28 mouse cellular contexts compared by ENCODE assay signal in the genomic region with DNA sequence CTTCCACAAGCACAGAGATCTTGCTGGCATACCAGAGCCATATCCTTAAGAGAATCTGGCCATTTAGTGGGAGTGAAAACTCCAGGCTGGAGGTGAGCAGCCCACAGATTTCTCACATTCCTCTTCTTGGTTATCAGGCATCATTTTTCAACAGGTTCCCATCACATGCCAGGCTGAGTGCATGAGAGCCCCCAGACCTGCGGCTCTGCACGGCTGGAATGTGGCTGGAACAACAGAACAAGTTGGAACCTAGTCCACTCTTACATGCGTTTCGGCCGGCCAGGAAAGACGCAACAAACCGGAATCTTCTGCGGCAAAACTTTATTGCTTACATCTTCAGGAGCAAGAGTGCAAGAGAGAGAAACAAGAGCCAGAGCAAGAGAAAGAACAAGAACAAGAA.
A peak's percentile ranks its signal among the peaks of the same experiment; 100 is the strongest.
DNase-seq lines count a peak whose midpoint lies in the region; ATAC-seq and TF ChIP-seq lines count a peak whose summit lies in the region.
"Had no signal": no experiment of that assay in that cellular context is flagged by ENCODE, and none has a peak within 500 bp of the region (broad histone marks: within the 10 kb centered on the region; RNA-seq: fewer than 3 reads in every experiment).

No protein-coding gene starts in this region.

- DNase-seq in heart, embryonic 10.5 days (ENCODE audit: low spot score), result peak; percentile 75
- no peak for DNase-seq in heart, adult 18-20 months
- no peak for DNase-seq in heart, adult 8-10 months (ENCODE audit: low spot score)
- no peak for DNase-seq in heart, postnatal 0 days (ENCODE audit: low spot score)
- no peak for DNase-seq in heart, postnatal 36 days
- DNase-seq in yolk sac, embryonic 10.5 days (ENCODE audit: low spot score), result peak; percentile 29
- no peak for DNase-seq in adrenal gland, postnatal 25 days
- DNase-seq: adrenal gland, adult 2 months; adrenal gland, postnatal 14 days; cerebellum, adult 11-12 months; cerebellum, adult 8-10 months; cerebellum, postnatal 10 days; cerebellum, postnatal 36 days; embryo, embryonic 11 days; forebrain, postnatal 0 days; gastrocnemius, adult 2 months; gastrocnemius, postnatal 14 days; kidney, adult 11 months; kidney, adult 8-10 months had no signal

- no peak for ATAC-seq in heart, embryonic 14.5 days (ENCODE audit: insufficient number of reproducible peaks, insufficient read depth, low FRiP score, low read depth)
- no peak for ATAC-seq in heart, postnatal 0 days (ENCODE audit: insufficient read depth, low read depth)
- ATAC-seq: CD4-positive, CD25-positive, alpha-beta regulatory T cell, adult 4 months; forebrain, embryonic 14.5 days; forebrain, postnatal 0 days; hindbrain, embryonic 16.5 days; intestine, embryonic 15.5 days had no signal

- H3K27ac ChIP-seq in heart, embryonic 10.5 days, result no peak overlapping the region; the same call in 1 of the 2 replicates
- H3K27ac ChIP-seq in heart, embryonic 14.5 days (replicated peaks in 1 of 2; ENCODE audit: control insufficient read depth in 1 of 2, insufficient read depth in 1 of 2, low read depth in 2 of 2, low read length in 2 of 2), result peak overlapping the region; percentile 39 to 77; a peak in 2 of 4 replicates
- no peak overlapping the region for H3K27ac ChIP-seq in heart, postnatal 0 days (ENCODE audit: low read depth)
- H3K27ac ChIP-seq: gastrocnemius, adult 2 months; hindbrain, embryonic 10.5 days; hindbrain, embryonic 13.5 days had no signal

- H3K4me1 ChIP-seq in heart, embryonic 10.5 days, result peaks cover 20% of the 10 kb centered on the region
- H3K4me1 ChIP-seq in heart, embryonic 14.5 days (ENCODE audit: control insufficient read depth in 2 of 2, insufficient read depth in 2 of 2, low read length in 2 of 2), result peaks cover 11 to 24% of the 10 kb centered on the region in 2 experiments
- peaks cover 22% of the 10 kb centered on the region for H3K4me1 ChIP-seq in heart, postnatal 0 days (ENCODE audit: control insufficient read depth, insufficient read depth)
- H3K4me1 ChIP-seq: hindbrain, embryonic 10.5 days had no signal

- no peak overlapping the region for H3K4me3 ChIP-seq in heart, embryonic 10.5 days
- no peak overlapping the region for H3K4me3 ChIP-seq in heart, embryonic 14.5 days (ENCODE audit: control insufficient read depth in 1 of 2, insufficient read depth in 1 of 2, low read depth in 1 of 2, low read length in 2 of 2)
- H3K4me3 ChIP-seq in heart, postnatal 0 days (ENCODE audit: low read depth, low read length), result no peak overlapping the region
- H3K4me3 ChIP-seq: embryonic facial prominence, embryonic 15.5 days; gastrocnemius, adult 2 months; hindbrain, embryonic 10.5 days; hindbrain, embryonic 13.5 days; intestine, embryonic 15.5 days had no signal

- H3K9ac ChIP-seq in heart, embryonic 14.5 days (ENCODE audit: low read length), result no peak overlapping the region
- no peak overlapping the region for H3K9ac ChIP-seq in heart, postnatal 0 days (replicated peaks; ENCODE audit: low read depth, low read length)
- H3K9ac ChIP-seq: embryonic facial prominence, embryonic 15.5 days; forebrain, postnatal 0 days; hindbrain, embryonic 13.5 days; intestine, embryonic 15.5 days had no signal

- H3K27me3 ChIP-seq in heart, embryonic 10.5 days (ENCODE audit: insufficient read depth, poor library complexity, severe bottlenecking), result no peaks in the 10 kb centered on the region
- no peaks in the 10 kb centered on the region for H3K27me3 ChIP-seq in heart, embryonic 14.5 days (ENCODE audit: control insufficient read depth, insufficient read depth, low read length)
- H3K27me3 ChIP-seq in heart, postnatal 0 days (ENCODE audit: control insufficient read depth, insufficient read depth, low read length), result no peaks in the 10 kb centered on the region
- H3K27me3 ChIP-seq: embryonic facial prominence, embryonic 15.5 days; hindbrain, embryonic 13.5 days; intestine, embryonic 15.5 days had no signal

- no peak for TF ChIP-seq CTCF in heart, postnatal 0 days (IDR thresholded peaks at IDR 0.05; ENCODE audit: low read depth)

- WGBS in heart, embryonic 10.5 days, result 46% methylated on average over 8 of the region's 8 CpGs
- WGBS in heart, embryonic 14.5 days, result 37% methylated on average over 8 of the region's 8 CpGs
- WGBS in heart, postnatal 0 days, result 37% methylated on average over 8 of the region's 8 CpGs

- no peaks in the 10 kb centered on the region for H3K9me3 ChIP-seq in heart, embryonic 10.5 days
- no peaks in the 10 kb centered on the region for H3K9me3 ChIP-seq in heart, embryonic 14.5 days (ENCODE audit: control insufficient read depth, low read length)
- H3K9me3 ChIP-seq in heart, postnatal 0 days (replicated peaks; ENCODE audit: control insufficient read depth, low read length), result no peaks in the 10 kb centered on the region
- H3K9me3 ChIP-seq: embryonic facial prominence, embryonic 15.5 days; hindbrain, embryonic 10.5 days; hindbrain, embryonic 13.5 days; intestine, embryonic 15.5 days had no signal

- no peak for TF ChIP-seq EP300 in heart, postnatal 0 days (IDR thresholded peaks at IDR 0.05; ENCODE audit: low read depth)

- H3K36me3 ChIP-seq in heart, embryonic 10.5 days, result no peaks in the 10 kb centered on the region
- H3K36me3 ChIP-seq in heart, embryonic 14.5 days (ENCODE audit: control insufficient read depth, insufficient read depth, low read length), result no peaks in the 10 kb centered on the region
- H3K36me3 ChIP-seq in heart, postnatal 0 days (replicated peaks; ENCODE audit: control insufficient read depth, insufficient read depth, low read length), result no peaks in the 10 kb centered on the region
- H3K36me3 ChIP-seq: embryonic facial prominence, embryonic 15.5 days; hindbrain, embryonic 10.5 days; hindbrain, embryonic 13.5 days; intestine, embryonic 15.5 days had no signal

- intact Hi-C loops in heart, postnatal 36 days (cut with DNase I), result no loop called here

- H3K4me2 ChIP-seq in heart, embryonic 14.5 days (ENCODE audit: low read length), result no peak overlapping the region
- 0 out of 2 replicates have a peak overlapping the region, but pooled peaks have one; percentile 6 for H3K4me2 ChIP-seq in heart, postnatal 0 days (ENCODE audit: low read depth, low read length)
- H3K4me2 ChIP-seq: embryonic facial prominence, embryonic 15.5 days; heart, embryonic 11.5 days; hindbrain, embryonic 13.5 days; intestine, embryonic 15.5 days had no signal

Comparison
In these comparisons a context has a peak if more than half of its experiments do, and no peak if none do; other contexts are left out.
1. DNase-seq: peak in heart, embryonic 10.5 days (single experiment) and yolk sac, embryonic 10.5 days (single experiment); none in heart, adult 18-20 months (0 of 2), heart, adult 8-10 months (single experiment), heart, postnatal 0 days (single experiment), heart, postnatal 36 days (0 of 2) and adrenal gland, postnatal 25 days (single experiment).
2. H3K27ac ChIP-seq: peak in heart, embryonic 14.5 days (2 of 2); none in heart, embryonic 10.5 days (single experiment) and heart, postnatal 0 days (single experiment).